ENCODE assay signal across 29 mouse cellular contexts in genomic region chr15:81237471-81237870, GRCm38 (mm10). TPM values are rescaled to one million over a fixed set of nuclear protein-coding genes. Genes with fewer than 3 reads are reported as not detected.
DNase-seq lines count a peak whose midpoint lies in the region; TF ChIP-seq lines count a peak whose summit lies in the region.
"Had no signal": no experiment of that assay in that cellular context is flagged by ENCODE, and none has a peak within 500 bp of the region (broad histone marks: within the 10 kb centered on the region; RNA-seq: fewer than 3 reads in every experiment).

No protein-coding gene starts in this region.

- no peaks in the 10 kb centered on the region for H3K9me3 ChIP-seq in hindbrain, embryonic 10.5 days
- H3K9me3 ChIP-seq: forebrain, embryonic 10.5 days; forebrain, embryonic 13.5 days; G1E; heart, embryonic 12.5 days; heart, embryonic 15.5 days had no signal

- H3K36me3 ChIP-seq in hindbrain, embryonic 10.5 days: no peaks in the 10 kb centered on the region
- H3K36me3 ChIP-seq: forebrain, embryonic 10.5 days; G1E; heart, embryonic 12.5 days; heart, embryonic 15.5 days had no signal

- peak overlapping the region; percentile 78 for H3K4me3 ChIP-seq in left cerebral cortex, adult 2 months
- H3K4me3 ChIP-seq in hindbrain, embryonic 10.5 days: no peak overlapping the region
- H3K4me3 ChIP-seq: forebrain, embryonic 10.5 days; forebrain, embryonic 13.5 days; heart, embryonic 12.5 days; heart, embryonic 15.5 days had no signal

- H3K4me1 ChIP-seq in hindbrain, embryonic 10.5 days (replicated peaks): peaks cover 23% of the 10 kb centered on the region

- intact Hi-C loops in left cerebral cortex, adult 2 months (cut with DNase I): loop anchor here (2.0 to 5.0 kb wide), 2 partner anchors 65 to 115 kb away; no protein-coding TSS in a partner anchor

- TF ChIP-seq CTCF in left cerebral cortex, adult 2 months (IDR thresholded peaks at IDR 0.05): no peak

- H3K27ac ChIP-seq in left cerebral cortex, adult 2 months: peak overlapping the region; percentile 10
- no peak overlapping the region for H3K27ac ChIP-seq in hindbrain, embryonic 10.5 days
- H3K27ac ChIP-seq: forebrain, embryonic 10.5 days; forebrain, embryonic 13.5 days; heart, embryonic 15.5 days; hindbrain, embryonic 14.5 days; hindbrain, postnatal 0 days had no signal

- WGBS in hindbrain, embryonic 10.5 days: 90% methylated on average over 18 of the region's 18 CpGs

- peaks cover 43% of the 10 kb centered on the region for H3K27me3 ChIP-seq in hindbrain, embryonic 10.5 days (ENCODE audit: insufficient read depth, poor library complexity, severe bottlenecking)
- H3K27me3 ChIP-seq: Patski had no signal

- peak in 1 of 2 experiments; percentile 20 for DNase-seq in left cerebral cortex, adult 2 months (ENCODE audit: extremely low spot score in 1 of 2, low spot score in 2 of 2)
- DNase-seq in left cerebral cortex, adult 8-10 months (ENCODE audit: low spot score in 2 of 2): no peak
- peak; percentile 99 for DNase-seq in 416B (ENCODE audit: low read depth)
- peak; percentile 64 for DNase-seq in CD4-positive helper T cell, adult 2 months (ENCODE audit: low read depth, low spot score)
- peak; percentile 62 for DNase-seq in induced T-regulatory cell, adult 2 months (ENCODE audit: low read depth)
- DNase-seq in right cerebral cortex, postnatal 4 days: no peak
- DNase-seq in hindbrain, embryonic 10.5 days (ENCODE audit: low spot score): no peak
- DNase-seq in frontal cortex, adult 2 months (ENCODE audit: extremely low spot score in 1 of 2, low spot score in 1 of 2): no peak
- DNase-seq: adrenal gland, adult 2 months; adrenal gland, postnatal 14 days; cerebellum, adult 11 months; cerebellum, adult 2 months; cerebellum, adult 9-11 months; cerebellum, postnatal 25 days; forebrain, postnatal 0 days; gastrocnemius, postnatal 25 days; heart, adult 18-20 months; heart, postnatal 10 days; heart, postnatal 36 days had no signal

RNA-seq across cellular contexts. Expression of gene Mchr1, which starts 2.2 kb away (rescaled TPM):
- 10 to 100 TPM; 23.6 to 27.5 TPM for total RNA-seq in left cerebral cortex, adult 2 months (2021)
- total RNA-seq in left cerebral cortex, adult 8-10 months (2022): 10 to 100 TPM; 23.9 to 29.4 (median 27.6) TPM
- polyA plus RNA-seq in hindbrain, embryonic 10.5 days (2016; fragmentation: Nextera tagmentation; extraction: Ambion mirVana): 0.14 and 0.22 TPM in 2 replicates
- polyA plus RNA-seq in frontal cortex, adult 2 months (2012; rRNA removed): 17.4 and 20.1 TPM in 2 replicates
- total RNA-seq: CH12.LX; common myeloid progenitor, adult 5-6 weeks; heart, adult 18-20 months; heart, postnatal 10 days; heart, postnatal 36 days had no signal
- polyA plus RNA-seq: forebrain, embryonic 10.5 days; G1E; heart, embryonic 12.5 days had no signal

RNA-seq across cellular contexts. Expression of gene Mrtfa, which starts 46.9 kb away (rescaled TPM):
- total RNA-seq in left cerebral cortex, adult 2 months (2021): 10 to 100 TPM; 71.2 to 75.8 TPM
- 10 to 100 TPM; 64.2 to 70.5 (median 64.9) TPM for total RNA-seq in left cerebral cortex, adult 8-10 months (2022)
- 25.4 and 31.3 TPM in 2 replicates for polyA plus RNA-seq in hindbrain, embryonic 10.5 days (2016; fragmentation: Nextera tagmentation; extraction: Ambion mirVana)
- polyA plus RNA-seq in frontal cortex, adult 2 months (2012; rRNA removed): 41.8 and 42.0 TPM in 2 replicates

Comparison
In these comparisons a context has a peak if more than half of its experiments do, and no peak if none do; other contexts are left out.
1. DNase-seq: peak in 416B (single experiment), CD4-positive helper T cell, adult 2 months (single experiment) and induced T-regulatory cell, adult 2 months (single experiment); none in left cerebral cortex, adult 8-10 months (0 of 2), right cerebral cortex, postnatal 4 days (single experiment), hindbrain, embryonic 10.5 days (single experiment) and frontal cortex, adult 2 months (0 of 2).